Mouse (Mus musculus) heart, adult 11 months (tissue): ENCODE results near the gene Lhx2.

ENCODE experiments used
- DNase-seq: peaks from one replicate; pipeline ENCODE4 v3.0.0; 2022

The Lhx2 gene

DNA sequence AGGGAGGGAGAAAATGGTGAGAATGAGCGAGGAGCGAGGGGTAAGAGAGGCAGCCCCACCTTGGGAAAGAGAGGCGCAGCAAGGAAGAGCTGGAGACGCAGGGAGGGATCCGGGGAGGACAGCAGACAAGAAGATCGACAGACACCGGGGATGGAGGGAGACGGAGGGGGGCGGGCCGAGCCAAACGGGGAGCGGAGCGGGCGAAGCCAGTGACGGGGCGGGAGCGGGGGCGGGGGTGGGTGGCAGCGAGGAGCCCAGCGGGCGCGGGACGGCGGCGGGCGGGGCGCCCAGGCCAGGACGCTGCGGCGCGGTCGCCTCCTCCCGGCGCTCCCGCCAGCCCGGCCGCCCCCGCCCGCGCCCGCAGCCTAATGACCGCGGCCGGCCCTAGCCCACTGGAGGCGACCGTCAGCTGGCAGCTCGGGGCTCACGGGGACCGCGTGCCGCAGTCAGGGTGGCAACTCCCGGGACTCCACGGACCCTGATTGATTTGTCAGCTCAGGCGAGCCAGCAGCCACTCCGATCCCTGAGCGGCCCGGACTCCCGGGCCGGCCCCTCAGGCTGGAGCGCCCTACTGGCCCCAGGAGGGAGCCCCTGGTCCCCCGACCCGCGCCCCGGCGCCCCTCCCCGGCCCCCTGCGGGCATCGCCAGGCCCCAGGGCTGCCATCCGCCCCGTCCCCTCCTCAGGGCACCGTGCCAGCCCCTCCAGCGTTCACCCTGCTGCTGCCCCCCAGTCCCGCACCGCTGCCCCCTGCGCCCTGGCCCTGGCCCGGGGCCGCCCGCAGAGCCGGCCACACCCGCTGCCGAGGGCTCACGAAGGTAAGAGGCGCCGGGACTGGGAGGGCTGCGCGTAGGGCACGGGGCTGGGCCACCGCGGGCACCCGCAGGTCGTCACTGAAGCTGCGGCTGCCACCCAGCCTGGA lies at the start of gene Lhx2:
Lhx2 (plus strand) TSS at position 292 of the 920 bp plus-strand sequence.
- peak; percentile 88 for DNase-seq

- peak; percentile 80 for DNase-seq
These were observed 47.6 kb upstream of the Lhx2 start for GRCm38 (mm10) chr2:38291526-38291925.

GRCm38 (mm10) chr2:38295939-38296338 lies 43.1 kb upstream of the Lhx2 start:
- peak; percentile 16 for DNase-seq

GRCm38 (mm10) chr2:38300941-38301340 lies 38.1 kb upstream of the Lhx2 start:
- no peak for DNase-seq

DNA sequence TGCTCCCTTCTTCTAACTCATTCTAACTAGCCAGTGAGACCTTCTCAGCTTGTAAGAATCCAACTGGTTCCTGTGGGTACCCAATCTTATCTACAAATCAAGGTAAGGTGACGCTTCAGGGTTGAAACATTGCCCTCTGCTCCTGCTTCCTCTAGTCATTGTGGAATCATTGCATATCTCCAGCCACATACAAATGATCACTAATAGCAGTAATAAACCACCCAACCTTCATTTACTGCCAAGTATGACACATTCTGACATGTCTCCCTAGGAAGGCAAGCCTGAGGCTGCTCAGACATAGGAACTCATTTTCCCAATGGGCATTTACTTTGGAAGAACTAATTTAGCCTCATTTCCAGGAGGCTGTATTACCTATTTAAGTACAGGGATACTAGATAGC lies 33.9 kb upstream of the Lhx2 start:
- no peak for DNase-seq

DNA sequence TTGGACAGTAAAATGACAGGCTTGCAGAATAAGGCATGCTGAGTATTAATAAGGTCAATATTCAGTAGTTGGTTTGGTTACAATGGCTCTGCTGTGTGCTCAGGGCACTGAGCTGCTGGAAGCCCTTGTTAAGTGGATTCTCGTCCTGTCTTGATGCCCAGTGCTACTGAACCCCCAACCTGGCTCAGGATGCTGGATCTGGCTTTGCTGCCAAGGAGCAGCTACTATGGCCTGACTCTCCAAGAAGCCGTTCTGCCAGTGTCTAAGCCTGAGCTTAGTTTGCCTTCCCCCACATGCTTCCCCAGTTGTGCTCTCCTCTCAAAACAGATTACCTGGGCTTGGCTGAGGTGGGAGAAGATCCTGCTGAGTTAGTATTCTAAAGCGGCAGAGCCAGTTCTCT lies 26.2 kb upstream of the Lhx2 start:
- no peak for DNase-seq

GRCm38 (mm10) chr2:38313399-38313798 lies 25.7 kb upstream of the Lhx2 start:
- no peak for DNase-seq

GRCm38 (mm10) chr2:38319086-38319485 lies 20.0 kb upstream of the Lhx2 start:
- DNase-seq, result no peak

DNA sequence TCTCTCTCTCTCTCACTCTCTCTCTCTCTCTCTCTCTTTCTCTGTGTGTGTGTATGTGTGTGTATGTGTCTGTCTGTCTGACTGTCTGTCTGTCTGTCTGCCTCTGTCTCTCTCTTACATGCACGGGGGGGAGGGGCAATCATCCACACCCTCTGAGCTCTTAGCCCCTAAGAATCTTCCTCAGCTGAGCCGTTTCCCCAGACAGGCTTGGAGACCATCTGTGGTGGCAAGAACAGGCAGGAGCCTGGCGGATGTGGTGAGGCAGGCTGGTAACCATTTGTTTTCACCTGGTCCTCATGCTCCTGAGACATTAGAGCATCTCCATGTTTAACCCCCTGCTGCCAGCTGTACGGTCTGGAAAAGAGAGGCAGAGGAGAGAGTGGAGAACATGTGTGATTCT lies 18.2 kb upstream of the Lhx2 start:
- DNase-seq, result no peak

- DNase-seq, result no peak
These were observed 15.7 kb upstream of the Lhx2 start for GRCm38 (mm10) chr2:38323380-38323779.

- peak; percentile 77 for DNase-seq
These were observed 12.4 kb upstream of the Lhx2 start for GRCm38 (mm10) chr2:38326671-38327070.

DNA sequence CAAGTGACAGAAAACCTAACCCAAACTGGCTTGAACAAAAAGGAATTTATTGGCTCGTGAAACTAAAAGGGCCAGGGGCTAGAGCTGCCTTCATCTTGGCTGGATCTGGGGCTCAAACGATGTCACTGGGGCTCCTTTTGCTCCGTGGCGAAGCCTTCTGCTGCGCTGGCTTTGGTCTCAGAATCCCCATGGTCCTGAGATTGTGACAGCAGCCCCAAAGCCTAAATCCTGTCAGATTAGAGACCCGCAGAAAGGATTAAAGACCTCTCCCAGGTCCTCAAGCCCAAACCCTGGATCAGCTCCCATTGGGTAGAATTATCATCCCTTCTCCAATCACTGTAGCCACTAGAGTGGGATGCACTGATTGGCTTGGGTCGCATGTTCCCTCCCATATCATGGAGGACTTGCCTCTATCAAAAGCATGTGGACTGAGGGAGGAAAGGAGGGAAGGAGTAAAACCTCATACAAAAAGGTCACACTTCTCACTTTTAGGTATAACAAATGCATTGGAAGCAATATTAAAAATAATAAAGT lies 5.4 kb upstream of the Lhx2 start:
- no peak for DNase-seq

DNA sequence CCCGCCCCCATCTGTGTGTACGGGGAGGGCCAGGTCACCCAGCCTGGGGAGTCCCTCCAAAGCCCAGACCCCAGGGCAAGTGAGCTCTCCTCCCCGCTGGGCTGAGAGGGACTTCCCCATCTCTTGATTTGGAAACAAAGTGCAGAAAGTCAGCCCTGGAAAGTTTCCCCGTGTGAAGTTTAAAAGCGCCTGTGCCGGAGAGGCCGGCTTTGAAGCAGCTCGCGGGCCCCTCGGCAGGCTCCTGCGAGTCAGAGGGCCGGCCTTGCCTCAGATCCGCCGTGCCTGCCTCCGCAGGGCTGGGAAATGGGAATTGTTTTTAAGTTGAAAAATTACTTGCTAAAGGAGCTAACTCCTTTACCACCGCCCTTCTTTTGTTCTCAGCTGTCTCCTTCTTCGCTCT lies 2.5 kb upstream of the Lhx2 start:
- peak; percentile 83 for DNase-seq

GRCm38 (mm10) chr2:38337091-38337640 lies 1.9 kb upstream of the Lhx2 start:
- peak; percentile 70 for DNase-seq

DNA sequence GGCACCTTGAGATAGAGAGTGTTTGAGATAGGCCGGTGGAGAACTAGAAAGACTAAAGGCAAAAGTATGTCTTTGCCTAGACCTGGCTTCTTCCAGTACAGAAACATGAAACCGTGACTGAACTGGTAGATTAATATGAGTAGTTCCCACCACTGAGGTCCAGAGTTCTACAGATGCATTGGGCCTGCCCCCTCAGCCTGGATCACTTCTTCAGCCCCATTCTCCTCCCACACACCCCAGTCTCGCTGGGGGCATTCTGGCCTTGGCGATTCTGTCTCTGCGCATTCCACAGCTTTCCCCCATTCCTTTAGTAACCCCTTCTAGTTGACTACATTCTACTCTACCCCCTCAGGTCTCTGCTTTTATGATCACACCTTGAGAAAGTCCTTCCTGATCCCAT lies 1.4 kb upstream of the Lhx2 start:
- no peak for DNase-seq

- peak; percentile 59 for DNase-seq
These were observed 641 bp upstream of the Lhx2 start for GRCm38 (mm10) chr2:38338348-38338932.

- DNase-seq, result peak; percentile 46
These were observed 987 bp downstream of the Lhx2 start for GRCm38 (mm10) chr2:38339910-38340625.

DNA sequence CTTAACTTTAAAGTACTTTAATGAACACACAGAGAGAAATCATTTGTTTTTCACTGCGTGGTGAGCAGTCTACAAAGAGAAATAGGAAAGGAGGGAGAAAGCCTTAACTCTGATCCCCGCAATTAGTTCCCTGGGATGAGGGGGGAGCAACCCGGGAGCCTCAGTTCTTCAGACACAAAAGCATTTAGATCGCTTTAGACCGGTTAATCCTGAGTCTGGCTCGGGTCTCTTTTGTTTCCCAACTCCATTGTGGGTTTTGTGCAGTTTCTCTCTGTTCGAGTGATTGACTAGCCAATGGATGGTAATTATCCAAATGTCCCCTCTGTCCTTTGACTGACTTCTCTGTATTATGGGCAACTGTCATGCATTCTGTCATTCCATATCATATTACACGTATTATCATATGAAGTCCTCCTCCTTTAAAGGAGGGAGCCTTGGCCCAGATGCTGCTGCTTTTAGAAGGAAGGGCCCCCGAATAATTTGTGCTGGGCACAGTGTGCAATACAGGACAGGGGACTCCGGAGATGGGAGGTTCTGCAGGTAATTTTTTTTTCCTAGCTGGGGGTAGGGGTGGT lies 1.6 kb downstream of the Lhx2 start:
- DNase-seq, result peak; percentile 54

GRCm38 (mm10) chr2:38343573-38343972 lies 4.5 kb downstream of the Lhx2 start:
- DNase-seq, result no peak

DNA sequence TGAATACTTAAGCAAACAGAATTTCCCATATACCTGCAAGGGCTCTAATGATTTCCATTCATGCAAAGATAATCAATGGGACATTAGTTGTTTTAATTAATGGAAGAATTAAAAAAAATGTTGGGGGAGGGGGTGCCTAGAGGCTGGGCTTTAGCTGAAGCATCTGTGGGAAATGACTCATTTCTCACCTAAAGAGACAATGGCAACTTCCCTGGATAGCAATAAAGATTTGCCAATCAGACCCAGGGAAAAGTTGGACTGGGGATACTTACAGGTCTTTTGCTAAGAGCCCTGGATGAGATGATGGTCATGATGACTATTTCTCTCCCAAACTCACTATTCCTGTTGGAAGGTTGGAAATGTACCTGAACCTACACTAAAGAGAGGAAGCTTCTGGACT lies 5.6 kb downstream of the Lhx2 start:
- DNase-seq, result peak; percentile 40

- DNase-seq, result peak; percentile 56
These were observed 7.3 kb downstream of the Lhx2 start for GRCm38 (mm10) chr2:38346417-38346816.

GRCm38 (mm10) chr2:38346881-38347764 lies 8.0 kb downstream of the Lhx2 start:
- peak; percentile 70 for DNase-seq
